Mouse (Mus musculus) heart, embryonic 14.5 days (tissue): ENCODE measurements around the gene Rem2. TPM values are rescaled to one million over a fixed set of nuclear protein-coding genes. Genes with fewer than 3 reads are reported as not detected.

Source experiments
- ATAC-seq: fragments of 200-750 bp; cut with Nextera tagmentation; 2 replicates; pipeline ENCODE4 v1.8.0; 2017; ENCODE audit warnings: low read depth, moderate TSS enrichment; ENCODE audit not compliant: insufficient number of reproducible peaks, insufficient read depth, low FRiP score
- H3K27ac ChIP-seq, 2 experiments: fragments of 200-500 bp in 1 of 2; fragments of 300-500 bp in 1 of 2; sonication (generic) in 1 of 2; replicated peaks in 1 of 2; 2 replicates each; pipeline ENCODE4 v1.5.1; 2012 to 2014; ENCODE audit warnings: low read depth in 2 of 2, low read length in 2 of 2, control low read depth in 1 of 2, mild to moderate bottlenecking in 1 of 2, mixed read lengths in 1 of 2; ENCODE audit not compliant: control insufficient read depth in 1 of 2, insufficient read depth in 1 of 2
- H3K27me3 ChIP-seq: fragments of 300-500 bp; sonication (generic); 2 replicates; pipeline ENCODE4 v1.6.1; 2014; ENCODE audit warnings: mild to moderate bottlenecking, low read length, control low read depth; ENCODE audit not compliant: control insufficient read depth, insufficient read depth
- H3K36me3 ChIP-seq: fragments of 300-500 bp; sonication (generic); 2 replicates; pipeline ENCODE4 v1.6.1; 2014; ENCODE audit warnings: mild to moderate bottlenecking, control low read depth, low read length, mixed read lengths; ENCODE audit not compliant: control insufficient read depth, insufficient read depth
- H3K4me1 ChIP-seq, 2 experiments: fragments of 200-500 bp in 1 of 2; fragments of 300-500 bp in 1 of 2; sonication (generic) in 1 of 2; 2 replicates each; pipeline ENCODE4 v1.6.1; 2012 to 2014; ENCODE audit warnings: low read length in 2 of 2, control low read depth in 1 of 2, mixed read lengths in 1 of 2; ENCODE audit not compliant: control insufficient read depth in 2 of 2, insufficient read depth in 2 of 2
- H3K4me2 ChIP-seq: fragments of 300-500 bp; sonication (generic); 2 replicates; pipeline ENCODE4 v1.6.1; 2014; ENCODE audit warnings: mild to moderate bottlenecking, low read length
- H3K4me3 ChIP-seq, 2 experiments: fragments of 200-500 bp in 1 of 2; fragments of 300-500 bp in 1 of 2; sonication (generic) in 1 of 2; 2 replicates each; pipeline ENCODE4 v1.5.1; 2012 to 2014; ENCODE audit warnings: low read length in 2 of 2, mild to moderate bottlenecking in 2 of 2, control low read depth in 1 of 2, low read depth in 1 of 2, moderate library complexity in 1 of 2; ENCODE audit not compliant: control insufficient read depth in 1 of 2, insufficient read depth in 1 of 2
- H3K9ac ChIP-seq: fragments of 300-500 bp; sonication (generic); 2 replicates; pipeline ENCODE4 v1.6.1; 2014; ENCODE audit warnings: mild to moderate bottlenecking, low read length
- H3K9me3 ChIP-seq: fragments of 300-500 bp; sonication (generic); 2 replicates; pipeline ENCODE4 v1.6.1; 2016; ENCODE audit warnings: low read length, control low read depth; ENCODE audit not compliant: control insufficient read depth
- WGBS: fragments of 180-500 bp; shearing (Covaris S2); extraction: QIAGEN DNeasy Blood & Tissue Kit; methylation state at CpG from one replicate; pipeline ENCODE4 v1.1.7; 2014; 5-methylcytosine and 5-hydroxymethylcytosine counted together
- polyA plus RNA-seq: library from polyadenylated mRNA; unstranded; fragments of >200 nt; fragmentation: Nextera tagmentation; extraction: Ambion mirVana; gene quantifications from 2 replicates; pipeline ENCODE4 v1.2.1, GENCODE M21; 2014

Rem2 gene
- polyA plus RNA-seq, 1 experiment from 2014 or later: 1.4 TPM

GRCm38 (mm10) chr14:54453566-54453965, 22.3 kb upstream of the Rem2 start:
- Histone ChIP-seq H3K36me3 (no peaks in the 10 kb centered on the region), H3K27me3 (no peaks in the 10 kb centered on the region), H3K9ac (no peak overlapping the region), H3K4me1 (peaks cover 0 to 6% of the 10 kb centered on the region in 2 experiments; a peak in 1 of 4 replicates), H3K9me3 (no peaks in the 10 kb centered on the region), H3K4me2 (no peak overlapping the region), H3K27ac (no peak overlapping the region), H3K4me3 (no peak overlapping the region)
- WGBS: 83% methylated on average over 9 of the region's 9 CpGs
- ATAC-seq: no peak

GRCm38 (mm10) chr14:54454669-54455528, 21.0 kb upstream of the Rem2 start:
- Histone ChIP-seq H3K4me2 (no peak overlapping the region), H3K4me3 (no peak overlapping the region), H3K27ac (no peak overlapping the region), H3K4me1 (no peaks in the 10 kb centered on the region; a peak in 1 of 4 replicates), H3K9me3 (no peaks in the 10 kb centered on the region), H3K36me3 (no peaks in the 10 kb centered on the region), H3K9ac (no peak overlapping the region), H3K27me3 (no peaks in the 10 kb centered on the region)
- 68% methylated on average over 11 of the region's 11 CpGs for WGBS
- ATAC-seq: no peak

- no peaks in the 10 kb centered on the region for H3K9me3 ChIP-seq
- WGBS: 70% methylated on average over 14 of the region's 14 CpGs
- H3K9ac ChIP-seq: no peak overlapping the region
- H3K4me3 ChIP-seq: no peak overlapping the region
- H3K27ac ChIP-seq: no peak overlapping the region
- no peaks in the 10 kb centered on the region for H3K27me3 ChIP-seq
- H3K4me1 ChIP-seq: no peaks in the 10 kb centered on the region; a peak in 1 of 4 replicates
- H3K4me2 ChIP-seq: no peak overlapping the region
- H3K36me3 ChIP-seq: no peaks in the 10 kb centered on the region
- ATAC-seq: no peak
Observed at GRCm38 (mm10) chr14:54457907-54458569, 17.9 kb upstream of the Rem2 start.

DNA sequence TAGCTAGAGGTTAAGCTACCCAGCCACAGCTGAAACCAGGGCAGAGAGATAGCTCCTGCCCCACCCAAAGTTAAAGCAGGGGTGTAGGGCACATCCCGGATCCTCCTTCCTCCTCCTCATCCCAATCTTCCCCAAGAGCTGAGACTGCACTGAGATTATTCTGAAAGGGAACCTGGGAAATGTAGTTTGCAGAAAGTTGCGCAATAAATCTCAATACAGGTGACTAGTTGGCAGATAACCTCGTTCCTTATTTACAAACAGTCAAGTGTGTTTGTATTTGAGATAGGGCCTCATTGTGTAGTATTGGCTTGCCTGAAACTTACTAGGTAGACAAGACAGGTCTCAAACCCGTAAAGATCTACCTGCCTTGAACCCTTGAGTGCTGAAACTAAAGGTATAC, 13.8 kb upstream of the Rem2 start:
- no peaks in the 10 kb centered on the region for H3K9me3 ChIP-seq
- H3K4me3 ChIP-seq: no peak overlapping the region
- H3K4me1 ChIP-seq: peaks cover 2 to 4% of the 10 kb centered on the region in 2 experiments; a peak in 1 of 4 replicates
- peaks cover 16% of the 10 kb centered on the region for H3K36me3 ChIP-seq
- no peak overlapping the region for H3K9ac ChIP-seq
- no peak overlapping the region for H3K27ac ChIP-seq
- ATAC-seq: no peak
- no peak overlapping the region for H3K4me2 ChIP-seq
- 77% methylated on average over 4 of the region's 4 CpGs for WGBS
- no peaks in the 10 kb centered on the region for H3K27me3 ChIP-seq

GRCm38 (mm10) chr14:54463108-54463958, 12.6 kb upstream of the Rem2 start:
- Histone ChIP-seq H3K4me1 (peaks cover 2 to 4% of the 10 kb centered on the region in 2 experiments; a peak in 1 of 4 replicates), H3K4me3 (peak overlapping the region; percentile 91 to 96), H3K9ac (peak overlapping the region; percentile 92), H3K36me3 (peaks cover 28% of the 10 kb centered on the region), H3K4me2 (peak overlapping the region; percentile 84), H3K9me3 (no peaks in the 10 kb centered on the region), H3K27me3 (no peaks in the 10 kb centered on the region), H3K27ac (peak overlapping the region; percentile 69 to 83; a peak in 3 of 4 replicates)
- no peak for ATAC-seq
- 15% methylated on average over 12 of the region's 12 CpGs for WGBS

GRCm38 (mm10) chr14:54463959-54464292, 12.0 kb upstream of the Rem2 start, which contains the start of gene Lrp10:
TSS of gene Lrp10 (plus strand) at chr14:54464137.
- H3K4me1 ChIP-seq: peaks cover 2 to 4% of the 10 kb centered on the region in 2 experiments; a peak in 1 of 4 replicates
- H3K9me3 ChIP-seq: no peaks in the 10 kb centered on the region
- under 1% methylated on average over 35 of the region's 35 CpGs for WGBS
- H3K4me2 ChIP-seq: peak within 1 kb of the TSS; percentile 84
- peak within 1 kb of the TSS; percentile 69 to 83 for H3K27ac ChIP-seq
- H3K9ac ChIP-seq: peak within 1 kb of the TSS; percentile 92
- peaks cover 34% of the 10 kb centered on the region for H3K36me3 ChIP-seq
- peak; percentile 85 for ATAC-seq
- H3K27me3 ChIP-seq: no peaks in the 10 kb centered on the region
- peak within 1 kb of the TSS; percentile 91 to 96 for H3K4me3 ChIP-seq
